Mouse (Mus musculus) midbrain, embryonic 15.5 days (tissue): ENCODE data around the gene Col6a1. TPM values are rescaled to one million over a fixed set of nuclear protein-coding genes. Genes with fewer than 3 reads are reported as not detected.

Source experiments
- ATAC-seq: fragments of 200-750 bp; cut with Nextera tagmentation; replicated peaks from 2 replicates; pipeline ENCODE4 v1.8.0; 2017; ENCODE audit warnings: moderate TSS enrichment
- H3K27ac ChIP-seq: fragments of 300-500 bp; sonication (generic); 2 replicates; pipeline ENCODE4 v1.5.1; 2015; ENCODE audit warnings: mild to moderate bottlenecking, inconsistent platforms
- H3K27me3 ChIP-seq: fragments of 300-500 bp; sonication (generic); replicated peaks from 2 replicates; pipeline ENCODE4 v1.6.1; 2015; ENCODE audit warnings: inconsistent platforms
- H3K36me3 ChIP-seq: fragments of 300-500 bp; sonication (generic); replicated peaks from 2 replicates; pipeline ENCODE4 v1.6.1; 2015; ENCODE audit warnings: inconsistent platforms
- H3K4me1 ChIP-seq: fragments of 300-500 bp; sonication (generic); 2 replicates; pipeline ENCODE4 v1.6.1; 2015; ENCODE audit warnings: inconsistent platforms
- H3K4me2 ChIP-seq: fragments of 300-500 bp; sonication (generic); 2 replicates; pipeline ENCODE4 v1.6.1; 2015; ENCODE audit warnings: inconsistent platforms, mild to moderate bottlenecking, moderate library complexity
- H3K4me3 ChIP-seq: fragments of 300-500 bp; sonication (generic); 2 replicates; pipeline ENCODE4 v1.5.1; 2015; ENCODE audit warnings: mild to moderate bottlenecking, inconsistent platforms
- H3K9ac ChIP-seq: fragments of 300-500 bp; sonication (generic); 2 replicates; pipeline ENCODE4 v1.6.1; 2015; ENCODE audit warnings: mild to moderate bottlenecking, inconsistent platforms
- H3K9me3 ChIP-seq: fragments of 300-500 bp; sonication (generic); 2 replicates; pipeline ENCODE4 v1.6.1; 2016; ENCODE audit warnings: inconsistent platforms
- WGBS: fragments of 180-500 bp; shearing (Covaris S2); methylation state at CpG from one replicate; pipeline ENCODE4 v1.1.7; 2015; ENCODE audit warnings: mixed read lengths; 5-methylcytosine and 5-hydroxymethylcytosine counted together
- polyA plus RNA-seq: library from polyadenylated mRNA; unstranded; fragments of >200 nt; fragmentation: Nextera tagmentation; extraction: Ambion mirVana; gene quantifications from 2 replicates; pipeline ENCODE4 v1.2.1, GENCODE M21; 2015

Gene Col6a1
- polyA plus RNA-seq, 1 experiment from 2014 or later = 20.0 TPM

DNA sequence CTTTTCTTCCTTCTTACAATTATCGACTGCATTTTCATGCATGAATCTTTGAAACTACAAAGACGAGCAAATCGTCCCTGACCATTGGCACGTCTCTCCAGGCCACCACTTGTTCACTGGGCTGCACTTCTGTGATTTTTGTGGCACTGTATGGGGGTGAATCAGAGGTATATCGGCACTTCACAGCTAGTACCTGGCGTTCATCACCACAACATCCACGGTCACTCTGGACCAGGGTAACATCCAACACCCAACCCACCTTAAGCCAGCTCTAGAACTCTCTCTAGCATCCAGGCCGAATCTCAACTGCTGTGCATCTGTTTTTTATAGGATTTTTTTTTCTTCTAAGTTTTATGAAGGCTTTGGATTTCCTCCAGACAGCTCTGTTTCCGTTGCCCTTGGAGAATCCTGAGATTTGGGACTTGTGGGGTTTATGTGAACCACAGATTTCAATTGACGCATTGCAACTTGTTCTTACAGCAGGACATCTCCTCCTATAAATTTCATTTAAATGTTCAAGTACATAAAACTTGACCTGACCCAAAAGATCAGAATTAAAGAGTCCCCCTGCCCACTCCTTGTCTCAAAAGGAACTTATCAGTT is 30.6 kb downstream of the Col6a1 start:
- 85% methylated on average over 10 of the region's 10 CpGs for WGBS
- H3K4me3 ChIP-seq = no peak overlapping the region
- H3K9ac ChIP-seq = no peak overlapping the region
- H3K27me3 ChIP-seq = no peaks in the 10 kb centered on the region
- no peaks in the 10 kb centered on the region for H3K9me3 ChIP-seq
- ATAC-seq = no peak
- no peaks in the 10 kb centered on the region for H3K4me1 ChIP-seq
- no peak overlapping the region for H3K27ac ChIP-seq
- H3K4me2 ChIP-seq = no peak overlapping the region
- no peaks in the 10 kb centered on the region for H3K36me3 ChIP-seq

DNA sequence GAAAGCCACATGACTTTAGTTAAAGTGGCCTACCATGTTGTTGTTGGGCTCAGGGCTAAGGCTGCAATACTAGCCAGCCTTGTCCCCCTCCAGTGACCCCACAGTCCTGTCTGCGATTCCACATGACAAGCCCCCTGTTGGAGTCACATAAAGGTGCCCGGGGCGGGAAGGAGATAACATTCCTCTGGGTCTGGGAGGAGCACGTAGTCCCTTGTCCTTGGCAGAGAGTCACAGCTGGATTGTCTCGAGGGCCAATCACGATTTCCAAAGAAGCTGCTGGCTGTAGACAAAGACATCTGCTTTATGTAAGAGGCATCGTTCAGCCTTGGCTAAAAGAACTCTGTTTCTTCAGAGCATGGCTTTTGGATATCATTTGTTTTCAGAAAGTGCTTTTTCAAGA is 31.2 kb downstream of the Col6a1 start:
- H3K9ac ChIP-seq = no peak overlapping the region
- no peaks in the 10 kb centered on the region for H3K36me3 ChIP-seq
- no peak overlapping the region for H3K4me2 ChIP-seq
- H3K27me3 ChIP-seq = no peaks in the 10 kb centered on the region
- no peaks in the 10 kb centered on the region for H3K9me3 ChIP-seq
- H3K4me1 ChIP-seq = no peaks in the 10 kb centered on the region
- H3K27ac ChIP-seq = no peak overlapping the region
- no peak for ATAC-seq
- 48% methylated on average over 7 of the region's 7 CpGs for WGBS
- H3K4me3 ChIP-seq = no peak overlapping the region

DNA sequence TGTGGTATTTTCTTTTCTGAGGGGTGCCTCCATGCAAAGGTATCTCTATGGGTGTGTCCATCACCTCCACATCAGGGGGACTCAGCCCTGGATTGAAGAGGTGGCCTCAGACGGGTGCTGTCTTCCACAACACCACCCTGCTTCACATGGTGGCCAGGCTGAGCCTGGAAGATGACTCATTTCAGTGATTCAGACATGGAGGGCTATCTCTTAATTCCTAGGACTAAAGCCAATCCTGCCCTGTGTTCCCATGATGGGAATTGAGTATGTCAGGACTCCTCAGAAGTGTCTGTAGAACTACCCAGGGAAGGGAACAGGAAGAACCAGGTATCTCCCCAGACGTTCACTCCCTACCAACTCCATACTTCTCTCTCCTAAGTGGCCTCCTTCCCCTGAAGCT is 32.5 kb downstream of the Col6a1 start:
- Histone ChIP-seq H3K4me2 (no peak overlapping the region), H3K4me3 (no peak overlapping the region), H3K36me3 (no peaks in the 10 kb centered on the region), H3K27me3 (no peaks in the 10 kb centered on the region), H3K9ac (no peak overlapping the region), H3K4me1 (no peaks in the 10 kb centered on the region), H3K27ac (no peak overlapping the region), H3K9me3 (no peaks in the 10 kb centered on the region)
- no peak for ATAC-seq
- WGBS = 80% methylated on average over 2 of the region's 2 CpGs

DNA sequence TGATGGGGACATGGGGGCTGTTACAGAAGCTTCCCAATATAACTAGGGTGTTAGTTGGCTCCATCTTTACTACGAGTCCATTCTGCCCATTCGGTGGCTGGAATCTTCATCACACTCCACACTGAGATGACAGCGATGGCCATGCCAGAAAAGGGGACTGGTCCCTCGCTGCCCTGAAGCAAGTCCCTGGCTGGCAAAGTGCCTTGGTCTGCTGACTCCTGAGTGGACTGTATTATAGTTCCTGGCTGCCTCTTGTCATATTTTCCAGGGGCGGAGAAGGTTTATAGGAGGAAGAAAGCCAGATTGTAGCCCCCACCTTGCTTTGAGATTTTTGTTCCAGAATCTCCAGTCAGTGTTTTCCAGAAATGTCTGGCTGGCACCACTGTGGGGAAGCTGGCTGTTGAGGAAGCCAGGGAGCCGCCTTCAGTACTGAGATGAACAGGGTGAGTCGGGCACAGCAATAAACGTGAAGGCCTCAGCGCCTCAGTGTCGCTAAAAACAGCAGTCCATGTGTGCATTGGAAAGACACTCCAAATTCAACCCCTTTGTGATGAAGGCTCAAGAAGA is 40.4 kb downstream of the Col6a1 start:
- no peaks in the 10 kb centered on the region for H3K36me3 ChIP-seq
- no peaks in the 10 kb centered on the region for H3K9me3 ChIP-seq
- 91% methylated on average over 10 of the region's 10 CpGs for WGBS
- H3K4me1 ChIP-seq = no peaks in the 10 kb centered on the region
- no peak overlapping the region for H3K4me3 ChIP-seq
- H3K9ac ChIP-seq = no peak overlapping the region
- no peak overlapping the region for H3K27ac ChIP-seq
- H3K27me3 ChIP-seq = no peaks in the 10 kb centered on the region
- no peak for ATAC-seq
- H3K4me2 ChIP-seq = no peak overlapping the region

DNA sequence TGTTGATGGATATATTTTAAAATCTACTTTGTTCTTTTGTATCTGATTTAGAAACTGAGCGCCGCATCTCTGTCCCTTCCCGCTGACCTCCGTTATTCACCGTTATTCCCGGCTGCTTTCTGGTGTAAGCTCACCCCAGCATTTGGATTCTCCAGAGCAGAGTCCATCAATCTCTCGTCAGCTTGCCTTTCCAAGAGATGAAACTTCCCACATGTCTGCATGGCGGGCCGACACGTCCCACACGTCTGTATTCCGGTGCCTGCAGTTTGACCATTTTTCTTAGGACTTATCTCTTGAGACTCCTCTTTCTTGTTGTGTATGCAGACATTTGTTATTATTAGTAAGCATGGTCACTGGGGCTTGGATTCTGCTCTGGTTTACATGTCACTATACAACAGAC is 42.0 kb downstream of the Col6a1 start:
- H3K27ac ChIP-seq = no peak overlapping the region
- H3K4me3 ChIP-seq = no peak overlapping the region
- H3K9me3 ChIP-seq = no peaks in the 10 kb centered on the region
- H3K9ac ChIP-seq = no peak overlapping the region
- no peaks in the 10 kb centered on the region for H3K4me1 ChIP-seq
- H3K36me3 ChIP-seq = no peaks in the 10 kb centered on the region
- no peak for ATAC-seq
- whole genome bisulfite sequencing = 76% methylated on average over 12 of the region's 12 CpGs
- H3K4me2 ChIP-seq = no peak overlapping the region
- no peaks in the 10 kb centered on the region for H3K27me3 ChIP-seq

DNA sequence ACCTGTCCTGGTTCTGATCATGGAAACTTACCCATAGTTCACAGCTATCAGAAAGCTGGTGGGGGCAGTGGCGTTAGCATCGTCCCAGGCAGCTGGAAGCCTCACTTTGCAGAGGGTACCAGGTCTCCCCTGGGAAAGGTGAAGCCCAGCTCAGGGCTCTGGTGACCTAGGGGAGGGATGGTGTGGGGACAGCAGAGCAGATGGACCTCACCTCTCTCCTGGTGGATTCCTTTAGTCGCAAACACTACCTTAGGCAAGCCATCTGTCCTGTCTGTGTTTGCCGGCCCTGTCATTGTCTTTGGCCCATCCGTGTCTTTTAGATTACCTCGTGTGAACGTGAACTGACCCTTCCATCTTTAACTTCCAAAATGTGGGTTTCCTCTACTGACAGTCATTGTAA is 42.5 kb downstream of the Col6a1 start:
- no peak overlapping the region for H3K9ac ChIP-seq
- no peak for ATAC-seq
- no peaks in the 10 kb centered on the region for H3K9me3 ChIP-seq
- H3K36me3 ChIP-seq = no peaks in the 10 kb centered on the region
- no peak overlapping the region for H3K4me3 ChIP-seq
- no peak overlapping the region for H3K27ac ChIP-seq
- no peaks in the 10 kb centered on the region for H3K4me1 ChIP-seq
- WGBS = 54% methylated on average over 7 of the region's 7 CpGs
- H3K27me3 ChIP-seq = no peaks in the 10 kb centered on the region
- H3K4me2 ChIP-seq = no peak overlapping the region

DNA sequence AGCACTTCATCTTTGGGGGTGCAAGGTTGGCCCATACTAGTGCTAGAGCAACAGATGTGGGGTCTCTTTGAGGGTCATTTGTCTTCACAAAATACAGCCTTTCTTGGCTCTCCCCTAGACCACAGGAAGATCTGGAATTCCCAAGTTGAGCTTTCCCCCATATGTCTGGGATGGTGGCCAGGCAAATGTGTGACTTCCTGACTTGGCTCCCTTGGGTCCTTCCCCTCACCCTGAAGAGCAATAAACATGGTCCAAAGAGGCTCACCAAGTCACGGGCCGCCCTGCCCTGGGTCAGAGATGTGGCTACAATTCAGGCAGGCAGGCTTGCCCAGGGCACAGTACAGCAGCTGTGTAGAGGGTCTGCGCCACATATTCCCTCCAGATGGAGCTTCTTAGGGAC is 44.1 kb downstream of the Col6a1 start:
- WGBS = 90% methylated on average over 3 of the region's 3 CpGs
- ATAC-seq = no peak
- H3K4me1 ChIP-seq = no peaks in the 10 kb centered on the region
- H3K4me2 ChIP-seq = no peak overlapping the region
- no peak overlapping the region for H3K27ac ChIP-seq
- no peaks in the 10 kb centered on the region for H3K27me3 ChIP-seq
- no peaks in the 10 kb centered on the region for H3K9me3 ChIP-seq
- no peak overlapping the region for H3K9ac ChIP-seq
- no peak overlapping the region for H3K4me3 ChIP-seq
- no peaks in the 10 kb centered on the region for H3K36me3 ChIP-seq

DNA sequence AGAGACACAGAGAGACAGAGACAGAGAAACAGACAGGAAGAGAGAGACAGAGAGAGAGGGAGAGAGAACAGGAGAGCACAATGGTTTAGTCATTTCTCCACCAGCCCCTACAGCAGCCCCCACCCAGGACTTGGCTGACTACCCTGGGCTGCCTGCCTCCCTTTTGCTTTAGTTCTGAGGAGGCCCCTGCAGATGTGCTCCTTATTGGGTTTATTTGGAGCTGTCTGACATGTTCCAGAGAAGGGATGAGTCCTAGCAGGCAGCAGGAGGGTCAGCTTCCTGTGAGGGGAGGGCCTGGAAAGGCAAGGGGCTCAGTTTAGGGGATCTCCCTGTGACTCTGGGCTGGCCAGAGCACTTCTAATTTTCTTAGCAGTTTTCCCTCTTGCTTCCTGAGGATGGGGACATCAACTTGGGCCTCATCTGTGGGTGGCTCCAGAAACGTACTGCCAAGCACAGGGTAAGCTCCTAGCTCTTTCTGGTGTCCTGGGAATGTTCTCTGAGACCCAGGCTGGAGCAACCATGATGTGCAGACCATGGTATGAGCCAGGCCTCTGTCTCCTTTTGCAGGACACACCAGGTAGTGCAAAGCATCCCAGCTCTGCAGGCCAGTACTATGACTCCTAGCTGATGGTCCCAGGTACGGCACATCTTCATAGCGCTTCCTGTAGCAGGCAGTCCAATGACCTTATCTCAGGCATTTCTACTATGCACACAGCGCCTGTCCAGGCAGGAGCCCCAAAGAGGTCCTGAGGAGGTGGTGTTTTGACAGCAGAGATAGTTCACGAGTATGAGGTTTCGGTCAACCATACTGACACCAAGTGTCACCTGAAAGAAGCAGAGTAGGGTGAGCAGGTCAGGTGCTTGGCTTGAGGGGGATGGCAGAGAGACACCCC is 45.0 kb downstream of the Col6a1 start:
- WGBS = 89% methylated on average over 6 of the region's 6 CpGs
- H3K27ac ChIP-seq = no peak overlapping the region
- H3K27me3 ChIP-seq = no peaks in the 10 kb centered on the region
- H3K9ac ChIP-seq = no peak overlapping the region
- H3K36me3 ChIP-seq = no peaks in the 10 kb centered on the region
- no peak overlapping the region for H3K4me3 ChIP-seq
- ATAC-seq = no peak
- H3K4me2 ChIP-seq = no peak overlapping the region
- no peaks in the 10 kb centered on the region for H3K9me3 ChIP-seq
- H3K4me1 ChIP-seq = no peaks in the 10 kb centered on the region

DNA sequence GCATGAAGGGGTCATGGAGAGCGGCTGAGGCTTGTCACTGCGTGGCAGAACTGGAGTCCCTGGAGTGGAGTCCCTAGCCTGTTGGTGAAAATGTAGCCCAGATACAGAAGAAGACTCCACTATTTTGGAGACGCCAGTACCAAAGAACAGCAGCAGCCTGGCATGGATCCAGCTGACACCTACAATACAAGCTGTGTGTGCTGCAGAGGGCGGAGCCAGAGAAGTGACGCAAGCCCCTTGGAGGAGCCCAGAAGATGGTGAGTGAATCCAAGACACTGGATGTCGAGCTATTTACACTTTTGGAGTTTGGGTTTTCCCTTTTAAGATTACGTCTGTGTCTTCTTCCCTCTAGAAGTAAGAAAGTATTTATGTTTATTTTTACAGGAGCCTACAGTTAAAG is 47.8 kb downstream of the Col6a1 start:
- Histone ChIP-seq H3K4me3 (no peak overlapping the region), H3K9me3 (no peaks in the 10 kb centered on the region), H3K9ac (no peak overlapping the region), H3K4me1 (no peaks in the 10 kb centered on the region), H3K27me3 (no peaks in the 10 kb centered on the region), H3K4me2 (no peak overlapping the region), H3K27ac (no peak overlapping the region), H3K36me3 (no peaks in the 10 kb centered on the region)
- ATAC-seq = no peak
- WGBS = 78% methylated on average over 7 of the region's 7 CpGs

DNA sequence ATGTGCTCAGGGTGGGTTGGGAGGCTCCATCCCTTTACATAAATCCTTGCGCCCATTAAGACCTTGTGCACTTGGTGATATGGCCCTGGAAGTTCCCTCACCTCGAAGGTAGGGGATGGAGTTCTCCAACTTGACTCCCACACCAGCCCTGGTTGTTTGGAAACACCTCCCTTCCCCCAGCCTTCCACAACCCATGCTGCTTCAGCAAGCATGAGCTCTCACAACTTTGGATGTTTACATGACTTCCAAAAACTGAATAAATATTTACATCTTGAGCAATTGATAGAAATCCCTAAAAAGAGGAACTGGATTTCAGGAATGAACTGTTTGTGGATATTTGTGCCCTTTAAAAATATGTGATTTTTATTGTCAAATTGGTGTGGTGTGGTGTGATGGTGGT is 50.7 kb downstream of the Col6a1 start:
- H3K9ac ChIP-seq = no peak overlapping the region
- H3K27me3 ChIP-seq = no peaks in the 10 kb centered on the region
- no peak overlapping the region for H3K27ac ChIP-seq
- H3K9me3 ChIP-seq = no peaks in the 10 kb centered on the region
- 91% methylated on average over 2 of the region's 2 CpGs for WGBS
- no peak for ATAC-seq
- no peaks in the 10 kb centered on the region for H3K4me1 ChIP-seq
- H3K4me3 ChIP-seq = no peak overlapping the region
- H3K4me2 ChIP-seq = no peak overlapping the region
- no peaks in the 10 kb centered on the region for H3K36me3 ChIP-seq

DNA sequence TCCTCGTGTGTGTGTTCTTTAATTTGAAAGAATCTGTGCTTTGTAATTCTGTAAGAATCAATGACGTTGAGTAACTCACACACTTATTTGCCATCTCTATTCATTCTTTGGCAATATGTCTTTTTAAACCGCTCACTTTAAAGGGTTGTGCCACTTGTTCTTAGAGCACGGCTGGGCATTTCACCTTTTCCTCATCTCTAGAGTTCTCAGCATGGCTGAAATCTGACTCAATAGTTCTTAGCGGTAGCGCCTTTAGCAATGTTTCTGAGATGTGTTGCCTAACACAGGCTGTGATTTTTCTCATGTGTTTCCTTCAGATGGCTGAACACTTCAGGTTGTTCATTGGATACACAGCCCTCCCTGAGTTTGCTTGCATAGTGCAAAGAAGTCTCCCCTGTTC is 51.4 kb downstream of the Col6a1 start:
- Histone ChIP-seq H3K9ac (no peak overlapping the region), H3K9me3 (no peaks in the 10 kb centered on the region), H3K4me3 (no peak overlapping the region), H3K27me3 (no peaks in the 10 kb centered on the region), H3K4me2 (no peak overlapping the region), H3K4me1 (no peaks in the 10 kb centered on the region), H3K27ac (no peak overlapping the region), H3K36me3 (no peaks in the 10 kb centered on the region)
- ATAC-seq = no peak
- 81% methylated on average over 6 of the region's 6 CpGs for WGBS

DNA sequence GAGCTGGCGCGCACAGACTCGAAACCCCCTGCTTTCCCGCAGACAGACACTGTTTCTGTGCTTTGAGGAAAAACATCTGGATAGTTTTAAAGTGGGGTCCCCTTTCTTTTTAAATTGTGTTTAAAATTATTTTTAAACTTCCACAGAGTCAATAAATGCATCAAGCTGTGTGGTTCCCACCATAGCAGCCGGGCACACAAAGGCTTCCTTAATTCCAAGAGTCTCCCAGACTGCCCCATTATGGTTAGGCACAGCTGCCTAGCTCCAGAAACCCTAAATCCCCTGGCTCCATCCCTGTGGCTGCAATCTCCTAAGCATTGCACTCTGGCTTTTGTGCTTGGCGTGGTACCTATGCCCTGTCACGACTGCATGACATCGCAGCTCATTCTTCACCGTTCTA is 54.0 kb downstream of the Col6a1 start:
- H3K9me3 ChIP-seq = no peaks in the 10 kb centered on the region
- H3K4me1 ChIP-seq = no peaks in the 10 kb centered on the region
- no peak overlapping the region for H3K4me3 ChIP-seq
- no peaks in the 10 kb centered on the region for H3K36me3 ChIP-seq
- H3K27me3 ChIP-seq = no peaks in the 10 kb centered on the region
- no peak overlapping the region for H3K9ac ChIP-seq
- H3K4me2 ChIP-seq = no peak overlapping the region
- ATAC-seq = no peak
- WGBS = 85% methylated on average over 9 of the region's 9 CpGs
- H3K27ac ChIP-seq = no peak overlapping the region

DNA sequence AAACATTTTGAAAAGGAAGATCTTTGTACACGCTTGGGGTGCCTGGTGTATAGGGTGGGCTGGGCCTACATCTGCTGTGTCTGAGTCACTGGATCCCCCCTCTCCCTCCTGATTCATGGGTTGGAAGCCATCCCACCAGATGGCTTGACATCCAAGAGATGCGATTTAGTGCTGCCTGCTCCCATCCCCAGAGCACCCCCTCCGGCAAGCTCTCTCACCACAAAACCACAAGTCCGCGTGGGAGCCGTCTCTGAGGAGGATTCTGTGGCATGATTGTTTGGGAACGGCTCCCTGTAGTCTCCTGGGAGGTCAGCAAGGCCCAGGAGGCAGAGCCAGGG is 57.1 kb downstream of the Col6a1 start:
- Histone ChIP-seq H3K9me3 (no peaks in the 10 kb centered on the region), H3K27me3 (no peaks in the 10 kb centered on the region), H3K4me1 (no peaks in the 10 kb centered on the region), H3K36me3 (no peaks in the 10 kb centered on the region), H3K4me2 (no peak overlapping the region), H3K4me3 (no peak overlapping the region), H3K27ac (no peak overlapping the region), H3K9ac (no peak overlapping the region)
- WGBS = 78% methylated on average over 7 of the region's 7 CpGs
- ATAC-seq = no peak
